Mouse (Mus musculus) G1E (cell line): ENCODE measurements around the gene Srsf5. TPM values are rescaled to one million over a fixed set of nuclear protein-coding genes. Genes with fewer than 3 reads are reported as not detected.

Experiments
- ATAC-seq: 2 replicates; pipeline ENCODE4 v1.8.0; 2016; ENCODE audit warnings: mild to moderate bottlenecking; ENCODE audit not compliant: insufficient number of reproducible peaks, poor library complexity, low FRiP score, severe bottlenecking; ENCODE audit errors: extremely low read depth
- DNase-seq: peaks from one replicate; pipeline ENCODE4 v3.0.0; 2012; ENCODE audit warnings: low spot score
- H3K27me3 ChIP-seq: 2 replicates; pipeline ENCODE4 v1.6.1; 2012; ENCODE audit warnings: mild to moderate bottlenecking, low read length, inconsistent platforms; ENCODE audit not compliant: insufficient read depth
- H3K36me3 ChIP-seq: replicated peaks from 2 replicates; pipeline ENCODE3; 2012; ENCODE audit warnings: mild to moderate bottlenecking, inconsistent platforms
- H3K4me1 ChIP-seq: 2 replicates; pipeline ENCODE4 v1.6.1; 2012; ENCODE audit warnings: low read depth, low read length, inconsistent platforms, mixed read lengths; ENCODE audit not compliant: insufficient read depth
- H3K4me3 ChIP-seq: 2 replicates; pipeline ENCODE4 v1.5.1; 2012; ENCODE audit warnings: low read depth, mild to moderate bottlenecking, inconsistent platforms, low read length, moderate library complexity, mixed read lengths
- H3K9me3 ChIP-seq: replicated peaks from 2 replicates; pipeline ENCODE4 v1.6.1; 2012; ENCODE audit warnings: inconsistent platforms
- CTCF ChIP-seq: IDR thresholded peaks from 2 replicates; pipeline ENCODE4 v1.5.1; 2012; ENCODE audit warnings: low read depth, low read length, inconsistent platforms, mixed read lengths
- GATA1 ChIP-seq: IDR thresholded peaks from 2 replicates; pipeline ENCODE4 v1.6.1; 2012; ENCODE audit warnings: borderline replicate concordance, low read length, inconsistent platforms, mixed read lengths
- GATA2 ChIP-seq: IDR thresholded peaks from 2 replicates; pipeline ENCODE4 v1.6.1; 2012; ENCODE audit warnings: low read depth, low read length, inconsistent platforms, borderline replicate concordance
- POLR2AphosphoS5 ChIP-seq: IDR thresholded peaks from 2 replicates; pipeline ENCODE4 v1.6.1; 2012; ENCODE audit warnings: low read depth, low read length, inconsistent platforms; ENCODE audit not compliant: insufficient replicate concordance
- TAL1 ChIP-seq: conservative IDR thresholded peaks from 2 replicates; pipeline ENCODE4 v1.6.1; 2012; ENCODE audit warnings: low read depth, low read length, inconsistent platforms, mixed read lengths
- polyA plus RNA-seq: library from polyadenylated mRNA; stranded (reverse); fragments of >175 nt; gene quantifications from 2 replicates; pipeline ENCODE4 v1.2.3, GENCODE M21; 2012
- total RNA-seq, 2 experiments: library from RNA; stranded (forward) in 1 of 2; stranded (reverse) in 1 of 2; fragments of 200-1000 nt in 1 of 2; fragments of >200 nt in 1 of 2; fragmentation: Nextera tagmentation in 1 of 2; gene quantifications; 2 replicates each; pipeline ENCODE4 v1.2.3; 2014 to 2017

The Srsf5 gene
- total and polyA plus RNA-seq, 3 experiments: 297 to 1,080 (median 656) TPM

DNA sequence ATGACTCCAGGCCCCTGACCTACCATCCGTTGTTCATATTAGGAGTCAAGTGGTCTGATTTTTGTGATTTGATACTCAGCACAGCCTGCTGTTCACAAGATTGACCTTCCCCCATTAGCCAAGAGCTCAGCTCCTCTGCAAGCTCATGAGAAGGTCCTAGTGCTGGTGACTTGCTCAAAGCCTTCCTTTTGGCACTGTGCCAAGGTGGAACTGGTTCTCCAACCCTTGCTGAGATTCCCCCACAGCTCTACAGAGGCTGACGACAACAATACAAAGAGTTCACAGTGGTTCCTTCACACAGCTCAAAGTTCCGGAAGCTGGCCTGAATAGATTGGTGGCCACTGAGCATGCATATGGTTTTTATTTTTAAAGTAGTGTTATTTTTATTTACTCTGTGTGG is 21.1 kb upstream of the Srsf5 start:
- DNase-seq: no peak

DNA sequence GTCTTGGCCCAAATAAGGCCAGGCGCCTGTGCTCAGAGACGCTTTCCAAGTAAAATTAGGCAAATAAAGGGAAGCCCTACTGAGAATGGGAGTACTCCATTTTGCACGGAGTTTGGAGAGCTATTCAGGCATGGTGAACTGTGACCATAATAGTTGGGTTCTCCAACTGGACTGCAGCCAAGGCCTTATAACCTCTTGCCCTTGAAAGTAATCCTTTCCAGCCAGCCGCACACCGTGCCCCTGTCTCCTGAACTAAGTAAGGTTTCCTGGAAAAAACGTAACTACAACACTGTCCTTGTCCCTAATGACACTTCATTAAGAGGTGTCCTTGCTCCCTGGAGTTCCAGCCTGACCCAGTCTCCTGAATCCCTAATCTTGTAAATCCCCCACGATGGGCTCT is 19.4 kb upstream of the Srsf5 start:
- Histone ChIP-seq H3K27me3 (peaks cover 27% of the 10 kb centered on the region), H3K36me3 (no peaks in the 10 kb centered on the region), H3K4me1 (peaks cover 3% of the 10 kb centered on the region; the same call in 1 of the 2 replicates), H3K9me3 (no peaks in the 10 kb centered on the region), H3K4me3 (no peak overlapping the region)
- DNase-seq (no peak), ATAC-seq (no peak)
- TF ChIP-seq GATA2 (no peak), POLR2AphosphoS5 (no peak), TAL1 (no peak), GATA1 (no peak), CTCF (no peak)

More for the DNA sequence above, 21.1 kb upstream of the Srsf5 start:
- Histone ChIP-seq H3K4me1 (peaks cover 3% of the 10 kb centered on the region; the same call in 1 of the 2 replicates), H3K9me3 (no peaks in the 10 kb centered on the region), H3K36me3 (no peaks in the 10 kb centered on the region), H3K27me3 (peaks cover 37% of the 10 kb centered on the region), H3K4me3 (no peak overlapping the region)
- TF ChIP-seq POLR2AphosphoS5 (no peak), GATA1 (no peak), TAL1 (no peak), GATA2 (no peak), CTCF (no peak)
- ATAC-seq: no peak

DNA sequence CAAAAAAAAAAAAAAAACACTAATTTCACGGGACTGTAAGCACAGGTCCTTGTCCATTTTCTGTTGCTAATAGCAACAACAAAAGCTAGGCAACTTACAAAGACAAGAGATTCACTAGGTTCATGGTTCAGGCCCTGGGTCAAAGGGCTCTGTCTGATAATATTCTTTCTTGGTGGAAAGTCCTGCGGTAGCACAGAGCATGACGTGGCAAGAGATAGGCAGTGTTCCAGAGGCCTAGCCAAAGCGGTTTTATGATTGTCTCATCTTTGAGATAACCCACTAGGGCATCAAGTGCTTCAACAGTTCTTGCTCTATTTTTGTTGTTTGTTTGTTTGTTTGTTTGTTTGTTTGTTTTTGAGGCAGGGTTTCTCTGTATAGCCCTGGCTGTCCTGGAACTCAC is 18.8 kb upstream of the Srsf5 start:
- TF ChIP-seq TAL1 (no peak), GATA1 (no peak), GATA2 (no peak)
- peaks cover 3% of the 10 kb centered on the region; the same call in 1 of the 2 replicates for H3K4me1 ChIP-seq
- no peaks in the 10 kb centered on the region for H3K9me3 ChIP-seq
- no peak for DNase-seq
- H3K36me3 ChIP-seq: no peaks in the 10 kb centered on the region
- H3K4me3 ChIP-seq: no peak overlapping the region
- H3K27me3 ChIP-seq: peaks cover 24% of the 10 kb centered on the region
- no peak for ATAC-seq

DNA sequence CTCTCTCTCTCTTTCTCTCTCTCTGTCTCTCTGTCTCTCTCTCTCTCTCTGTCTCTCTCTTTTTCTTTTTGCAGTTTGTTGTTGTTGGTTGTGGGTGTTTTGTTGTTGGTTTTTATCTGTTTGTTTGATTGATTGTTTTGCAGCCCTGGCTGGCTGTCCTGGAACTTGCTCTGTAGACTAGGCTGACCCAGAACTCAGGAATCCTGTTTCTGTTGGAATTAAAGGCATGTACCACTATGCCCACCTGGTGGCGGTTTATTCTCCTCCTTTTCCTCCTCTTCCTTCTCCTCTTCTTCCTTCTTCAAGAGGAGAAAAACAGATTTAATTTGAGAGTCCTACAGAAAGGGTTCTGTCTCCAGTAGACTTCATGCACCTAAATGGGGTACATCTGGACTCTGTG is 17.8 kb upstream of the Srsf5 start:
- no peaks in the 10 kb centered on the region for H3K9me3 ChIP-seq
- DNase-seq (no peak), ATAC-seq (no peak)
- H3K36me3 ChIP-seq: no peaks in the 10 kb centered on the region
- TF ChIP-seq CTCF: no peak
- TF ChIP-seq GATA1: no peak
- TF ChIP-seq POLR2AphosphoS5: no peak
- TF ChIP-seq TAL1: no peak
- no peak for TF ChIP-seq GATA2
- H3K27me3 ChIP-seq: peaks cover 26% of the 10 kb centered on the region
- H3K4me3 ChIP-seq: no peak overlapping the region
- peaks cover 3% of the 10 kb centered on the region; the same call in 1 of the 2 replicates for H3K4me1 ChIP-seq

DNA sequence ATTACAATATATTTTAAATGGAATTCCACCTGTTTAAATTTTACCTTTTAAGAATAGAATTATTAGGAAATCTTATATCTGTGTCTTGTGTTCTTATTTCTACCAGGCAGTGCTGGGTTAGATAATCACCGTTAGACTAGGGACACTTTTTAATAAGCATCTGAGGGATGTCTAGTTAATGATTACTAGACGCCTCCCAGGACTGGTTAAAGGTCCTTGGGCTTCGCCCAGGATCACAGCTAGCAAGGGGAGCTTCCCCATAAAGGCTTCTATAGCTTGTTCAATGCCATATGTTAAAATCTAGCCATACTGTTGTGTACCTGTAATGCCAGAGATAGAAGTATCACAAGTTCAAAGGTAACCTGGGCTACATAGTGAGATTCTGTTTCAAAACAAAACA is 16.4 kb upstream of the Srsf5 start:
- TF ChIP-seq GATA2 (no peak), POLR2AphosphoS5 (no peak), TAL1 (no peak), CTCF (no peak), GATA1 (no peak)

DNA sequence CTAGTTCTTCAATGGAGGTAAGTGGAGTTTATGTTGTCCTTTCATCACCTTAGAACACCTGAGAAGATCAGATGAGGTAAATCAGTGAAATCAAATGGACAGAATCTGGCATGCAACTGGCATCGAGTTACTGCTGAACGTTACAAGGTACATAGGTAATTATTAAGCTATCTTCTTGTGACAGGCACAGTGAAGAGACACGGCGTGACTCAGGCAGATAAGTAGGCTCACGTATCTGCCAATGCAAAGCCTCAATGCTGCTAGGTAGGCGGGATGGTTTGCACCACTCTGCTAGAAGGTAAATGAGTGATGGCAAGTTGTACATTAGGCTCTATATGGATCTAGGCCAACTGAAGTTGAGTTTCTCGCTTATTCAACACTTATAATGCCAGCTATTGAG is 15.2 kb upstream of the Srsf5 start:
- no peak for DNase-seq

More for the DNA sequence above, 16.4 kb upstream of the Srsf5 start:
- Histone ChIP-seq H3K9me3 (no peaks in the 10 kb centered on the region), H3K27me3 (peaks cover 21% of the 10 kb centered on the region), H3K4me3 (no peak overlapping the region), H3K36me3 (no peaks in the 10 kb centered on the region), H3K4me1 (no peaks in the 10 kb centered on the region)
- no peak for DNase-seq
- ATAC-seq: no peak

More for the DNA sequence above, 15.2 kb upstream of the Srsf5 start:
- H3K27me3 ChIP-seq: peaks cover 19% of the 10 kb centered on the region
- no peaks in the 10 kb centered on the region for H3K36me3 ChIP-seq
- no peaks in the 10 kb centered on the region for H3K4me1 ChIP-seq
- H3K4me3 ChIP-seq: no peak overlapping the region
- H3K9me3 ChIP-seq: no peaks in the 10 kb centered on the region
- no peak for ATAC-seq
- TF ChIP-seq POLR2AphosphoS5 (no peak), CTCF (no peak), GATA2 (no peak), TAL1 (no peak), GATA1 (no peak)
